Mouse (Mus musculus) olfactory bulb, adult 2 months (tissue): ENCODE measurements around the gene Atg2a.

Experiments used
- CTCF ChIP-seq: fragments of 200-500 bp; IDR thresholded peaks from 2 replicates; pipeline ENCODE4 v1.5.1; 2012; ENCODE audit warnings: low read depth, mild to moderate bottlenecking, low read length, moderate library complexity; ENCODE audit not compliant: insufficient read depth
- POLR2A ChIP-seq: fragments of 200-500 bp; IDR thresholded peaks from 2 replicates; pipeline ENCODE4 v1.6.1; 2012; ENCODE audit warnings: mild to moderate bottlenecking, low read depth, low read length, moderate library complexity; ENCODE audit not compliant: insufficient read depth

DNA sequence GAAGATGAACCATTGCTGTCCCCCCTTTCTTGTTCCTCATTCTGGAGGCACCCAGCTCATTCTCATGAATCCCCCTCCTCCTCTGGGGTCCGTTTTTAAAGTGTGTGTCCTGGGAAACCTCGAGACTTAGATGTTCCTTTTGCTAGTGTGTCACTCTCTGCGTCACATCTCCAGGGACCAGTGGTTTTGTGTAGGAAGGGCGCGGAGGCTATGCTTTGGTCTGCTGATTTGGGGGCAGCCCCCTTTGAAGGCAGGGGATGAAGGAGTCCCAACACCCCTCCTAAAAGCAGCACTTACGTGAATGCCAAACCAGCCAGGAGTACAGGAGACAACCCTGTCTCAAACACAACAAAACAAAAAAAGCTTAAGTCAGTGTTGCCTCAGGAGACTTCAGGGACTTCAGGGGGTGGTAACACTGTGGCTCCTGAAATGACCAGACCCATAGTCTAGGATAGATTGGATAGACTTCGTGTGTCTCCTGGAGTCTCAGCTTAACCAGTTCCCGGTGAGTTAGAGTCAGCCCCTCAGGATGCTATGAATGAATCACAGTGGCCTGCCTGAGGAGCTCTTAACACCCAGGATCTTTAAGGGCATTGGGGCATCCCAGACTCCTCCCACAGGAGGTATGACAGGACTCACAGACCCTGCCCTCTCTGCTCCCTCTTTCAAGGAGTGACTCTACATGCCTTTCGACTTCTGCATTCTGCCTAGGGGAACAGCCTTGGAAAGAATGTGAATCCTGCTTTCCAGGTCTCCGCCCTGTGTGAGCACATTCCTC, 36.4 kb downstream of the Atg2a start:
- no peak for TF ChIP-seq CTCF
- no peak for TF ChIP-seq POLR2A
